In the genomic region with DNA sequence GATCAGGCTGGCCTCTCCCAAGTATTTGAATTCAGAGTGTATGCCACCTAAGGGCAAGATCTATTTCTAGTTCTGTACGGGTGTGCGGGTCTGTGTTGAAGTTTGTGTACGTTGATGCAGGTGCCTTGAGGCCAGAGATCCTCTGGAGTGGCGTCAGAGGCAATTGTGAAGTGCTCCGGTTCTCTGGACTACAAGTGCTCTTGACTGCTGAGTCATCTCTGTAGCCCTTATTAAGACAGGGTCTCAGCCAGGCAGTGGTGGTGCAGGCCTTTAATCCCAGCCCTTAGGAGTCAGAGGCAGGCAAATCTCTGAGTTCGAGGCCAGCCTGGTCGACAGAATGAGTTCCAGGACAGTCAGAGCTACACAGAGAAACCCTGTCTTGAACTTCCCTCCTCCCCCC, we compare ENCODE assay signal across 15 mouse cellular contexts. TPM values are rescaled to one million over a fixed set of nuclear protein-coding genes. Genes with fewer than 3 reads are reported as not detected.
A peak's percentile ranks its signal among the peaks of the same experiment; 100 is the strongest.
DNase-seq lines count a peak whose midpoint lies in the region; ATAC-seq lines count a peak whose summit lies in the region.
"Had no signal": no experiment of that assay in that cellular context is flagged by ENCODE, and none has a peak within 500 bp of the region (broad histone marks: within the 10 kb centered on the region; RNA-seq: fewer than 3 reads in every experiment).

No protein-coding gene starts in this region.

- no peak for ATAC-seq in heart, embryonic 11.5 days (replicated peaks; ENCODE audit: insufficient number of reproducible peaks, low FRiP score, low TSS enrichment)
- ATAC-seq in liver, embryonic 12.5 days, result no peak
- ATAC-seq in liver, embryonic 13.5 days (ENCODE audit: low read depth), result no peak
- ATAC-seq: CD4-positive, CD25-positive, alpha-beta regulatory T cell, adult 4 months had no signal

- H3K36me3 ChIP-seq in heart, embryonic 11.5 days (ENCODE audit: control insufficient read depth, insufficient read depth, low read length), result no peaks in the 10 kb centered on the region
- H3K36me3 ChIP-seq in liver, embryonic 12.5 days, result peaks cover 56% of the 10 kb centered on the region
- peaks cover 56% of the 10 kb centered on the region for H3K36me3 ChIP-seq in liver, embryonic 13.5 days
- H3K36me3 ChIP-seq: neural tube, embryonic 13.5 days had no signal

- no peak overlapping the region for H3K4me3 ChIP-seq in heart, embryonic 11.5 days (ENCODE audit: low read depth, low read length)
- peak overlapping the region; percentile 3; the same call in 1 of the 2 replicates for H3K4me3 ChIP-seq in liver, embryonic 12.5 days
- no peak overlapping the region; the same call in 1 of the 2 replicates for H3K4me3 ChIP-seq in liver, embryonic 13.5 days (replicated peaks)
- H3K4me3 ChIP-seq: neural tube, embryonic 13.5 days had no signal

- H3K27me3 ChIP-seq in heart, embryonic 11.5 days (ENCODE audit: control insufficient read depth, insufficient read depth, low read length), result no peaks in the 10 kb centered on the region
- no peaks in the 10 kb centered on the region for H3K27me3 ChIP-seq in liver, embryonic 12.5 days (replicated peaks)
- no peaks in the 10 kb centered on the region for H3K27me3 ChIP-seq in liver, embryonic 13.5 days
- H3K27me3 ChIP-seq: neural tube, embryonic 13.5 days had no signal

- H3K9me3 ChIP-seq in heart, embryonic 11.5 days (replicated peaks; ENCODE audit: control insufficient read depth, low read length), result no peaks in the 10 kb centered on the region
- no peaks in the 10 kb centered on the region for H3K9me3 ChIP-seq in liver, embryonic 12.5 days (replicated peaks)
- no peaks in the 10 kb centered on the region for H3K9me3 ChIP-seq in liver, embryonic 13.5 days (replicated peaks)
- H3K9me3 ChIP-seq: neural tube, embryonic 13.5 days had no signal

- 45% methylated on average over 7 of the region's 7 CpGs for WGBS in heart, embryonic 11.5 days (ENCODE audit: insufficient replicate concordance)
- 53% methylated on average over 7 of the region's 7 CpGs for WGBS in liver, embryonic 12.5 days (ENCODE audit: insufficient replicate concordance)
- WGBS in liver, embryonic 13.5 days (ENCODE audit: insufficient replicate concordance), result 52% methylated on average over 7 of the region's 7 CpGs

- H3K27ac ChIP-seq in heart, embryonic 11.5 days (ENCODE audit: low read depth, low read length), result peak overlapping the region; percentile 98
- H3K27ac ChIP-seq in liver, embryonic 12.5 days, result peak overlapping the region; percentile 69
- peak overlapping the region; percentile 55 for H3K27ac ChIP-seq in liver, embryonic 13.5 days
- H3K27ac ChIP-seq: neural tube, embryonic 13.5 days had no signal

- DNase-seq in heart, adult 9 months (ENCODE audit: low spot score in 2 of 2), result no peak
- no peak for DNase-seq in liver
- no peak for DNase-seq in liver, embryonic 13.5 days
- peak; percentile 80 for DNase-seq in lung, postnatal 36 days
- DNase-seq in urinary bladder, postnatal 4 days (ENCODE audit: low spot score in 2 of 2), result no peak
- no peak for DNase-seq in cerebellum, postnatal 25 days
- DNase-seq: cerebellum, postnatal 36 days; kidney, adult 2 months; kidney, postnatal 25 days; right cerebral cortex, postnatal 4 days had no signal

- H3K4me2 ChIP-seq in heart, embryonic 11.5 days, result no peak overlapping the region
- peak overlapping the region; percentile 89 for H3K4me2 ChIP-seq in liver, embryonic 12.5 days
- H3K4me2 ChIP-seq in liver, embryonic 13.5 days, result peak overlapping the region; percentile 31; the same call in 1 of the 2 replicates
- H3K4me2 ChIP-seq: neural tube, embryonic 13.5 days had no signal

- peaks cover 41% of the 10 kb centered on the region for H3K4me1 ChIP-seq in heart, embryonic 11.5 days (ENCODE audit: control insufficient read depth, insufficient read depth, low read length)
- peaks cover 69% of the 10 kb centered on the region for H3K4me1 ChIP-seq in liver, embryonic 12.5 days
- peaks cover 68% of the 10 kb centered on the region for H3K4me1 ChIP-seq in liver, embryonic 13.5 days (replicated peaks)

- no peak overlapping the region for H3K9ac ChIP-seq in heart, embryonic 11.5 days (ENCODE audit: low read depth, low read length)
- peak overlapping the region; percentile 58 for H3K9ac ChIP-seq in liver, embryonic 12.5 days
- H3K9ac ChIP-seq in liver, embryonic 13.5 days, result peak overlapping the region; percentile 45
- H3K9ac ChIP-seq: neural tube, embryonic 13.5 days had no signal

RNA-seq across cellular contexts. Expression of gene Aunip, which starts 4.8 kb away (rescaled TPM):
- polyA plus RNA-seq in heart, embryonic 11.5 days (2014; fragmentation: Nextera tagmentation; extraction: Ambion mirVana), result 5.6 and 6.6 TPM in 2 replicates
- polyA plus RNA-seq in liver, embryonic 12.5 days (2016; fragmentation: Nextera tagmentation; extraction: Ambion mirVana), result 26.9 and 27.6 TPM in 2 replicates
- polyA plus RNA-seq in liver, embryonic 13.5 days (2015; fragmentation: Nextera tagmentation; extraction: Ambion mirVana), result 25.4 and 30.6 TPM in 2 replicates
- polyA plus RNA-seq: liver, adult 2 months had no signal

RNA-seq across cellular contexts. Expression of gene Paqr7, which starts 19.1 kb away (rescaled TPM):
- polyA plus RNA-seq in heart, embryonic 11.5 days (2014; fragmentation: Nextera tagmentation; extraction: Ambion mirVana), result 4.2 and 4.8 TPM in 2 replicates
- polyA plus RNA-seq in liver, embryonic 12.5 days (2016; fragmentation: Nextera tagmentation; extraction: Ambion mirVana), result 6.5 and 7.2 TPM in 2 replicates
- polyA plus RNA-seq in liver, embryonic 13.5 days (2015; fragmentation: Nextera tagmentation; extraction: Ambion mirVana), result 6.5 and 7.4 TPM in 2 replicates

RNA-seq across cellular contexts. Expression of gene Mtfr1l, which starts 19.6 kb away (rescaled TPM):
- polyA plus RNA-seq in heart, embryonic 11.5 days (2014; fragmentation: Nextera tagmentation; extraction: Ambion mirVana), result 167 and 177 TPM in 2 replicates
- polyA plus RNA-seq in liver, embryonic 12.5 days (2016; fragmentation: Nextera tagmentation; extraction: Ambion mirVana), result 69.3 and 72.1 TPM in 2 replicates
- polyA plus RNA-seq in liver, embryonic 13.5 days (2015; fragmentation: Nextera tagmentation; extraction: Ambion mirVana), result 53.7 and 59.2 TPM in 2 replicates

RNA-seq across cellular contexts. Expression of gene Selenon, which starts 36.4 kb away (rescaled TPM):
- 22.4 and 25.3 TPM in 2 replicates for polyA plus RNA-seq in heart, embryonic 11.5 days (2014; fragmentation: Nextera tagmentation; extraction: Ambion mirVana)
- polyA plus RNA-seq in liver, embryonic 12.5 days (2016; fragmentation: Nextera tagmentation; extraction: Ambion mirVana), result 12.5 and 14.1 TPM in 2 replicates
- 1.8 and 2.3 TPM in 2 replicates for polyA plus RNA-seq in liver, embryonic 13.5 days (2015; fragmentation: Nextera tagmentation; extraction: Ambion mirVana)

RNA-seq across cellular contexts. Expression of gene Stmn1, which starts 47.5 kb away (rescaled TPM):
- 962 and 991 TPM in 2 replicates for polyA plus RNA-seq in heart, embryonic 11.5 days (2014; fragmentation: Nextera tagmentation; extraction: Ambion mirVana)
- 558 and 570 TPM in 2 replicates for polyA plus RNA-seq in liver, embryonic 12.5 days (2016; fragmentation: Nextera tagmentation; extraction: Ambion mirVana)
- polyA plus RNA-seq in liver, embryonic 13.5 days (2015; fragmentation: Nextera tagmentation; extraction: Ambion mirVana), result 514 and 581 TPM in 2 replicates
